Mouse (Mus musculus) adrenal gland, adult (tissue): ENCODE results near the gene Galnt2.

Experiments used
- DNase-seq, 2 experiments: peaks; one replicate each; pipeline ENCODE4 v3.0.0; 2022 to 2023; ENCODE audit warnings: low spot score in 1 of 2; ENCODE audit not compliant: inconsistent age in 2 of 2

The Galnt2 gene

DNA sequence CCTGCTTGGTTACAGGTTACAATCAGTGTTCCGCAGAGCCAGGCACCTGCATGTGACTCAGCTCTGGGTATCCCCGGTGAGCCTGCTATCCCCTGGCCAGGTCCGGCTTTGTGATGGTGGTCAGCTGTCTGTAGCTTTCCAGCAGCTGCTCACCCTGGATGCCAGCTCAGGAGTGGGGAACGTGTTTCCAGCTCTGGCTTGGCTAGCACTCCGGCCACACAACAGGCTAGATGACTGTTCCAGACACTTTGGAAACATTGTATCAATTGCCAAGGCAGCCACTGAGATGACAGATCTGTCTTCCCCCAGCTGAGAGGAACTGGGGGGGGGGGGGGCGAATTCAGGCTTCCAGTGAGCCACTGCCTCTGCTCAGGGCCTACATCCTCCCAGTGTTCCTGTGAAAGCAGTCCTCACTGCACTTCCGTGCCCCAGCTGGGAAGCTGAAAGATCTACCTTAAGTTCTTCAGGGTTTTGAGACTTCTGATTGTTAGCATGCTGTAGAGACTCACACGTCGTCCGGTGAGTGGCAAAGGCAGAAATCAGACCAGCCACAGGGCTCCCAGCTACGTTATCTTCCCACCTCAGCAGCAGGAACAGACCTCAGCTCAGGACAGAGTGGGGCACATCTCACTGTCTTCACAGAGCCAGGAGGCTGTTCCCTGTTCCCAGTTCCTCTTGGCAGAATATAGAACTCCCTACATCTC, 87.6 kb downstream of the Galnt2 start:
- DNase-seq = no peak

- DNase-seq = no peak
Measured at GRCm38 (mm10) chr8:124319316-124319652, 88.1 kb downstream of the Galnt2 start.

DNA sequence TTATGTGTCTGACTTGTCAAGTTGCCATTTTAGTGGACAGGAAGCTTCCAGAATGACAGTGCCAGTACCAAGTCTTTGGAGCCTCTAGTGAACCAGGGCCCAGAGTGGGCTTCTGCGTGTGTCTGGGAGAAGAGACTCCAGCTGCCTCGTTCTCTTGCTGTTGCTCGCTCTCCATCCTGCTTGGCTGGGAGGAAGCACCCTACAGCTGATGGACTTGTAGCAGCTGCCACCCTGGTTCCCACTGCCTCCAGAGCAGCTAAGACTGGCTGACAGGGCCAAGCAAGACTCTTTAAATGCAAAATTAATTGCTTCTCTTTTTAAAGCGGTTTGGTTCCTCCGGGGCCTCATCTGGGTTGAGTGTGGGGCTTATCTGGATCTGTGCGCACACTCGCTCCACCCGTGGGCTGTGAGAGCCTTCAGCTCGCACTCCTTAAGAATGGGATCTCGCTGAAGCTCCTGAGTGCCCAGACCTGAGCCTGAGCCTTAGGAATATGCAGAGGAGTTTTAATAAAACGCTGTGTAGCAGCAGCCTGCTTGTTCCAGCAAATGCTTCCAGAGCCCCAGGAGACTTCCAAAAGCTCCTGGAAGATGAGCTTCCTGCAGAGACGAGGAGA, 90.1 kb downstream of the Galnt2 start:
- DNase-seq = no peak

DNA sequence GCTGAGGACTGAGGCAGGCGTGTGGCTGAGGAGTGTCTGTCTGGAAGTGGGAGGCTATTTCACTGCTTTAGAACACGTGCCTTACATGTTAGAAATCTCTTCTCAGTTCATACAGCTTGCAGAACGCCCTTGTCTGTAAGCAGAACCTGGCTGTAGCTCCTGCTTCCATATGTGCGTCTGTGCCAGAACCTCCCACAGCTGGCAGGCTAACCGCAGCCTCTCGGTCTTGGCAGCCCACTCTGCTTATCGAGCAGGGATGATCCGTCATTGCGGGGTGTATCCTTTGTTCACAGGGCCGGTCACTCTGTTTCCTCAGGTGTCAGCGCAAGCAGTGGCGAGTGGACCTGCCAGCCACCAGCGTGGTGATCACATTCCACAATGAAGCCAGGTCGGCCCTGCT, 92.2 kb downstream of the Galnt2 start:
- no peak for DNase-seq

GRCm38 (mm10) chr8:124328259-124328658, 97.1 kb downstream of the Galnt2 start:
- no peak for DNase-seq

GRCm38 (mm10) chr8:124329690-124330089, 98.5 kb downstream of the Galnt2 start:
- no peak for DNase-seq

DNA sequence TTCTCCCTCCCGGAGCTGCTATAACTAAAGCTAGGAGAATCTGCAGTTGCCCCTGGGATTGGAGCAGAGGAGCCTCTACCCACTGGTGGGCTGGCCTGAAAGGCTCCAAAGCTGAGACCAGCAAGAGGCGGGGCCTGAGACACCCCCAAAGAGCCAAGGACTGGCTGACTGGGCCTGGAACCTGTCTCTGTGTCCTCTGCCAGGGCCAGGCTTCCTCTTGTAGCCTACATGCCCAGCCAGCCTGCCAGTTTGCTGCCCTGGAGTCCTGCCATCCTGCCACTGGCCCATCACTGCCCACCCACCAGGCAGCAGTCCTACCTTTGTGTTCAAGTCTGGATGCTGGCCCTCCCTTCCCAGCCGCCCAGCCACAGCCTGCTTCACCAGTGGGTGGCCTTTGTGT, 99.2 kb downstream of the Galnt2 start:
- DNase-seq = no peak

DNA sequence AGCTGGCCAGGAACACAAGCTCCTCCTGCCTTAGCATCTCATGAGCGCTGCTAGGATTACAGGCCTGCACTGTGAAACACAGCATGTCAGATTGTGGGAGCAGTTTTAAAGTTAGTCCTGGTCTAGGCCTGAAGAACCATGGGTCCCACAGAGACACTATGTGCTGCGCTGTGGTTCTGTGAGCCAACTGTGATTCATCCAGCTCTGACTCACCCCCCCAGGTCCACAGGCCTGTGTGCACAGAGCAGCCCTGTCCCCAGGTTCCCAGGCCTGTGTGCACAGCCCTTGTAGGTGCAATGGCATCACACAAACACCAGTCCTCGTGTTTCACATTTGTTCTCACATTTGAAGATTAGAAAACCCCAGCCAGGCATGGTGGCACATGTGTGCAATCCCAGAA, 99.9 kb downstream of the Galnt2 start:
- DNase-seq = peak; percentile 68 to 76

DNA sequence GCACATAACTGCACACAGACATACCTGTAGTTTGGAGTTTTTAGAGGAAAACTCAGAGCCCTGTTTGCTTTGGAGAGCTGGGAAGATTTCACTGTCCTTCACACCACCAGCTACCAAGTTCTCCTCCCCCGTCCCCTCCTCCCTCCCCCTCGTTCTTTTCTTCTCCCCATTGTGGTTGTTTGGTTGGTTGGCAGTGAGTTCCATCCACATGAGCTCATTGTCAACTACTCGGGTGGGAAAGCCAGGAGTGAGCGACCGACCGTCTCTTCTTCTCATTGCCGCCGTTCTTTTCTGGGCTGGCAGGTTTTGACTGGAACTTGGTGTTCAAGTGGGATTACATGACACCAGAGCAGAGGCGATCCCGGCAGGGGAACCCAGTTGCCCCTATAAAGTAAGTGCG, 100.5 kb downstream of the Galnt2 start:
- DNase-seq = no peak

DNA sequence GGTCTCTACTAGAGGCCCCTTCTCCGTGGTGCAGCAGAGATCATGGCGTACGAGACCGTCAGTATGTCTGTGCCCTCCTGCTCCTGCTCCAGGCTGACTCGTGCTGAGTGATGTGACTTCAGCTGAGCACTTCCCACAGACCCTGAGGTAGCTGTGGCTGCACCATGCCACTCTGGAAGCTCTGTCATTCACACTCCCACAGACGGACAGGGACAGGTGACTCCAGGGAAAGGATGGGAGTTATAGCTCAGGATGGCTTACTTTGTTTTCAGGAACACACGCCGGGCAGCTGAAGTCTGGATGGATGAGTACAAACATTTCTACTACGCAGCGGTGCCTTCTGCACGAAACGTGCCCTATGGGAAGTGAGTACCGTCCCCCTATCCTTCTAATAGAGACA, 105.1 kb downstream of the Galnt2 start:
- no peak for DNase-seq

GRCm38 (mm10) chr8:124339742-124340141, 108.6 kb downstream of the Galnt2 start:
- DNase-seq = no peak

- DNase-seq = no peak
Measured at GRCm38 (mm10) chr8:124340360-124341068, 109.3 kb downstream of the Galnt2 start.

GRCm38 (mm10) chr8:124343151-124343550, 112.0 kb downstream of the Galnt2 start:
- DNase-seq = no peak

- DNase-seq = no peak
Measured at GRCm38 (mm10) chr8:124343991-124344390, 112.8 kb downstream of the Galnt2 start.

DNA sequence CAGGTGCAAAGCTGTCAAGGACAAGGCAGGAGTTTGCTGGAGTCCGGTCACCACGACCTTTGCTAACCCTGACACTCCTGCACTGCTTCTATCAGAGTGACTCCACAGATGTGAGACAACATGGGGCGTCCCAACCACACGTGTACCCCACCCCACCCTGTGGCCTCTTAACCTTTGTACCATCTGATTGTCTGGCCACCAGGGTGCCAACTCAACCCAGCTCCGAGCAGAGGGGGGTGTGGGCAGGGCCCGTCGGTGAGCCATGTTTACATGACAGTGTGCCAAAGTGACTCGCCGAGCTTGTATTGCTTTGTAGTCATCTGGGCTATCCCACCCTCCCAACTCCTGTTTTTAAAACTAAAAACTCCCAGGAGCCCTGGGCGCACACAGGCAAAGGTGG, 113.9 kb downstream of the Galnt2 start:
- no peak for DNase-seq

DNA sequence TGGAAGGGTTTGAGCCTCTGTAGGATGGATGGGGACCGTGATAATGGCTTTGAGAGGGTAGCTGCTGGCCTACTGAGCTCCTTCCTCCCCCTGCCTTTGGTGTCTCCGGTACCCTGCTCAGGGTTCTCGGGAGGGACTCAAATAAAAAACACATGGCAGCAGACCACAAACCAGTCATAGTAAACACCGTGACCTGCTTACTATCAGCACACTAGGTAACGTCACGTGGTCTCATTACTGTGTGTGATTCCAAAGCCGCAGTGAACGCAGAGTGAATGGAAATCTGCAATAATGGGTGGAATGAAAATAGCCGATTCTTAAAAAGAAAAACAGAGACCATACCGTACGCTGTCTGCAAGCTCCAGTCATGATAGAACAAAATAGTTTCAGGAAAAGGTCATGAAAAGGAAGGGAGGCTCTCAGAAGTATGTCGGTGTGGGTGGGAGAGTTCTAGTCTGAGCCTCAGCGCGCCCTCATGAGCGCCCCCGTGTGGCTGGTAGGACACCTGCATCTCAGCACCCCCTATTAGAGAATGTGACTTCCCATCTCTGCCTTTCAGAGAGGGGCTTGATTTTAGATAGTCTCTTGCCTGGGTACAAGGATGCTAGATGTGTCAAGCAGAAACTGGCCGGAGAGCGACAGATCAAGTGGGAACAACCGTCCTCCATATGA, 115.8 kb downstream of the Galnt2 start:
- peak; percentile 49 to 81 for DNase-seq

GRCm38 (mm10) chr8:124348087-124348486, 116.9 kb downstream of the Galnt2 start:
- no peak for DNase-seq

DNA sequence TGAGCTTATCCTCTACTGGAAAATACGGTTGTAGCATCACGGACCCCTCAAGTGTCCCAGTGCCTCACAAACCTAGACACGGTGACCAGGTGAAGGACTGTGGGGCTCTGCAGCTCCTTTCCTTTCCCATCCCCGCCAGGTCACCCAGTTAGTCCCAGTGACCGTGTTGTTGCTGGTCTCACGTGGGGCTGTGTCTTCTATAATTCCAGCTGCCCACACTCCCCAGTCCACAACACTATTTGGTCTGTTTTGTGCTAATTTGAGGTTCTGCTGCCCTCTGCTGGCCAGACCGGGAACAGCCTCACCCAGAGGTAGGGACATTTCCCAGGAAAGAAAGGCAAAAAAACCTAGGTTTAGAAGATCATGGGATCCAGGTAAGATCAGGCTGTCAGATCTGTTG, 118.5 kb downstream of the Galnt2 start:
- peak; percentile 74 to 95 for DNase-seq

GRCm38 (mm10) chr8:124351636-124352035, 120.4 kb downstream of the Galnt2 start:
- no peak for DNase-seq

DNA sequence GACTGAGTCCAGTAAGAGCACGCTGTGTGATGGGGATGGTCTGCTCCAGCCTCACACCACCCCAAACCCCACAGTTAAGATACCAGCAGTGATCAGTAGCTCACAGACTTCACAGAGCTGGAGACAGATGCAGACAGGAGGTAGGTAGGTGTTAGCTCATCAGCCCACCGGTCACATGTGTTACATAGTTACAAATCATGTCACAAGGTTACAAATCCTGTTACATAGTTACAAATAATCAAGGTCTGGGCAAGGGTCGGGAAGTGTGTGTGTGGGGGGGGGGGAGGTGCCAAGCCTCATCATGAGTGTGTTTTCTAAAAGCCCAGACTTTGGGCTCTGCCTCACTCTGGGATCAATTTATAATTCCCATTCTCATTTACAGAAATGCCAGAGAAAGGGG, 129.7 kb downstream of the Galnt2 start:
- DNase-seq = no peak

- no peak for DNase-seq
Measured at GRCm38 (mm10) chr8:124361773-124362427, 130.7 kb downstream of the Galnt2 start.
